Mouse (Mus musculus) skeletal muscle tissue, adult 2 months (tissue): ENCODE data around the gene Methig1.
"Not testable (repeated sequence)": the region's sequence is repeated elsewhere in the genome, so short reads cannot be mapped to it uniquely, and the experiment has no call there.

Experiments
- DNase-seq: peaks from one replicate; pipeline ENCODE4 v3.0.0-alpha.2; 2012; ENCODE audit warnings: low read depth, low spot score

Gene Methig1

DNA sequence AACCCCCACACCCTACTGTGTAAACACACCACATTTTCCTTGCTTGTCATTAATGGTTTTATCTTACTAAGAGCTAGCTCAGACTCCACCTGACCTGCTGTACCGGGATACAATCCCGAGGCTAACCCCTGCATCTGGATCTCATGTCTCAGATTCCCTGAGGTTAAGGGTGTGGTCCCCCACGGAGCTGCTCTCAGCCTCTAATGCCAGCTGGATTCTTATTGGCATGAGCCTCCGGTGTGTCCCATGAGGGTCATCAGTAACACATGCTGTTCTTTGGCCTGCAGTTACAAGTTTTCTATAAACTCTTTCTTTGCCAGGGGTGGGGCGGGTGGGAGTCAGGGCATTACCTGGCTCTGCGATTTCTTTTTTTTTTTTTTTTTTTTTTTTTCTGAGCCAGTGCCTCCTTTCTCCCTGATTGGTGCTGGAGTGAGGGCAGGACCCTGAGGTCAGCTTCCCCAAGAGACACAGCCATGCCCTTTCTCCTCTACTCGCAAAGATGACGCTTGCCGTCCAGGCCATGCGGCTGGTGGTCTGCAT lies at the start of gene Methig1, which contains the start of gene Mettl7a2:
TSS of gene Methig1 (plus strand) at position 439 of the 540 bp plus-strand sequence.
TSS of gene Mettl7a2 (plus strand) at position 490 of the 540 bp plus-strand sequence.
- DNase-seq, result no peak

DNA sequence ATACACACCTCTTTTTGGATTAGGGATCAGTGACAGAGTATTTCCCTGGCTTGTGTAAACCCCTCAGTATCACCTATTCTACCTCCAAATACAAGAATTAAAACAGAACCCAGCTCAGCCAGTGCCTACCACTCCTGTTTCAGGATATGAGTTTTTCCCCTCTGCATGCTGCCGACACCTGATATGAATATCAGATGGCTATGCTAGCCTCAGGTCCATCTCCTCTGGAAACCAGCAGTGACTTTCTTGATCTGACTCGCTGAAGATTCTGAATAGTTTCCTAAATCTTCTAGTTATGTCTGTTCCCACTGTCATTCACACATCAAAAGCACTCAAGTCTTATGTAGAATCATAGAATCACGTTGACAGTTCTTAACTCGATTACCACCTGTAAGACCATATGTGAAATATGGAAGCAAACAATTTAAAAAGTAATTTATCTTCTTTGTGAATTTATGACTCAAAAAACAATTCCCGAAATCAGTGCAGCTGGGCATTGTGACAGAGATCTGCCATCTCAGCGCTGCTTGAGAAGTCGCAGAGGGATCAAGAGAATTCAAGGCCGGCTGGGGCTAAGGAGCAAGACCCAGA lies 49.4 kb upstream of the Methig1 start:
- DNase-seq, result no peak

DNA sequence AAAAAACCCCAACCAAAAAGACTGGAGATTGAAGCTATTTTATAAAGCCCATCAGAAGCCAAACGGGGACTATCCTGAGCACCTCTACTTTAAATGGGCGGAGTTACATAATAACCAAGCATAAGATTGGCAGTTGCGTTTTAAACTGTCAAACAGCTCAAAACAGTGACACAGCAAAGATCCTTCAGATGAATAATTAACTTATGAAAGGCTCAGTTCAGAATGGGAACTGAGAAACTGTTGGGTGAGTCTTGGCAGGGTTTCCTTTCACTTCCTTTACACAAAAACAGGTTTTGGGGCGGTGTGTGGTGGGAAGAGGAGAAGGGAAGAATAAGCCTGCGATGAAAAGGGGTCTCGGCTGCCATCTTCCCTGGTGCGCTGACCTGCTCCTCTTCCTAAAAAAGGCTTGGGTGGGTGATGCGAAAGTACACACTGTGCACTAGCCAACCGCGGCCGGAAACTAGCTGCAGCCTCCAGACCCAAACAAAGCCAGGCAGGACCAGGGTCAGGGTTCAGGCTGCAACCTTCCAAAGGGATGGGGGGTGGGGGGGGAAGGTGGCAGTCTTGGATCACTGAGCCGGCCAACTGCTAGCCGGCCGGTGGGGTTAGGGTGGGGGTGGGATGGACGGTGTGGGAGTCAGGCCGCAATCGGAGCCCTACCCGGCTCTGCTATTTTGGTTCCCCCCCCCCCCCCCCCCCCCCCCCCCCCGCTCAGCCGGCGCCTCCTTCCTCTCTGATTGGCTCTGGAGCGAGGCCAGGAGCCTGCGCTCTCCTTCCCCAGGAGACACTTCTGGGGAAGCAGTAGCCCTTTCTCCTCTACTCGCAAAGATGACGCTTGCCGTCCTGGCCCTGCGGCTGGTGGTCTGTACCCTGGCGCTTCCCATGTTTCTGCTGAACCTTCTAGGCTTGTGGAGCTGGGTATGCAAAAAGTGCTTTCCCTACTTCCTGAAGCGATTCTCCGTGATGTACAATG lies 48.6 kb upstream of the Methig1 start, which contains the start of gene Mettl7a1:
TSS of gene Mettl7a1 (plus strand) at position 122 of the 973 bp plus-strand sequence.
- peak; percentile 94 for DNase-seq

DNA sequence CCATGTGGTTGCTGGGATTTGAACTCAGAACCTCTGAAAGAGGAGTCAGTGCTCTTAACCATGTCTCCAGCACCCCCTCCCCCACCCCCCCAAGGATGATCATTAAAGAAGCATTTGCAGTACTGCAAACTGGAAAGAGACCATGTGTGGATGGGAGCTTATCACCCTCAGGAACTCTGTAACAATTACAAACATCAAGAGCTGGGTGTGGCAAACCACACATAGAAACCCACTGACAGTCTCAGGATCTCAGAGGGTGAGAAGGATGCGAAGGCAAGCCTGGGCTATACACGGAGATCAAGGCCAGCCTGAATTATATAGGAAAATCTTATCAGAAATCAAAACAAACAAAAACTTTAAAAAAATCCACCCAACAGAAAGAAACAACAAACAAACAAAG lies 46.7 kb upstream of the Methig1 start:
- no peak for DNase-seq

DNA sequence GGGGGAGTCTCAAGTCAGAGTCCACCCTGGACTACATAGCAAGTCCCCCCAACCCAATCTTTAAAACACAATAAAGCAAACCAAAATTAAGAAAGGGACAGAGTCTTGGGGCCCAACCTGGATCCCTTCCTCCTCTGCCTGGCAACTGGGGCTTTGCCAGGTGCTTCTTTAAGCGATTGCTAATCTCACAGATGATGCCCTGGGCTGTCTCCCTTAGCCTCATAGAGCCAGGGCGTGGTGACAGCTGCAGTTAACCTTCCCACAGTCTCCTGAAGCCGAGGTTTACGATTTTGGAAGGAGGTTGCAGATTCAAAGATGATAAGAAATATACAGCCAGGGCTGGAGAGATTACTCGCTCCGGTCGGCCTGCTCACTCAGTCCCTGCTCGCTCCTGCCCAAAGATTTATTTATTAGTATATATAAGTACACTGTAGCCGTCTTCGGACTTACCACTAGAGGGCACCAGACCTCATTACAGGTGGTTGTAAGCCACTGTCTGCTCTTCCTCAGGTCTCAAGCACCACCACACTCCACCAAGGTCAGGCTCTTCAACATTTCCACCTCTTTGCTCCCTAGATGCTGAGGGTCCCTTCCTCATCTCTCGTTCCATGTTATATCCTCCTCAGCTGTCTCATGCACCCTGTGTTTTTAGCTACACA lies 45.4 kb upstream of the Methig1 start:
- DNase-seq, result peak; percentile 75

DNA sequence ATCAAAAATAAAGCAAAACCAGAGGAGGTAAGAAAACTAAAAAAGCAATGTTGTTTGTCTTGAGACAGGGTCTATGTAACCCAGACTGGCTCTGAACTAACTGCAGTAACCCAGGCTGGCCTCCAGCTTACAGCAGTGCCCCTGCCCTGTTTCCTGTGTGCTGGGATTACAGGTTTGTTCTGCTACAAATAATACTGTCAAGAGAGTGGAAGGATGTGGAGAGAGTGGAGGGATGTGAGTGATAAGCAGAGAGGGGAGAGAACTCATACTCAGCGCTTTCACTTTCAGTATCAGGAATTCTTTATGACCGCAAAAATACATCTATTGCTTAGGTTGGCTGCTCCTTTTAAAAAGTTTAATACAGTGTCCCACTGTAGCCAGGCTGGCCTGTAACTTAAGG lies 40.6 kb upstream of the Methig1 start:
- no peak for DNase-seq

GRCm38 (mm10) chr15:100314448-100315145 lies 38.4 kb upstream of the Methig1 start:
- no peak for DNase-seq

GRCm38 (mm10) chr15:100318014-100318671 lies 34.8 kb upstream of the Methig1 start:
- peak; percentile 41 for DNase-seq

GRCm38 (mm10) chr15:100319884-100320283 lies 33.1 kb upstream of the Methig1 start:
- DNase-seq, result no peak

DNA sequence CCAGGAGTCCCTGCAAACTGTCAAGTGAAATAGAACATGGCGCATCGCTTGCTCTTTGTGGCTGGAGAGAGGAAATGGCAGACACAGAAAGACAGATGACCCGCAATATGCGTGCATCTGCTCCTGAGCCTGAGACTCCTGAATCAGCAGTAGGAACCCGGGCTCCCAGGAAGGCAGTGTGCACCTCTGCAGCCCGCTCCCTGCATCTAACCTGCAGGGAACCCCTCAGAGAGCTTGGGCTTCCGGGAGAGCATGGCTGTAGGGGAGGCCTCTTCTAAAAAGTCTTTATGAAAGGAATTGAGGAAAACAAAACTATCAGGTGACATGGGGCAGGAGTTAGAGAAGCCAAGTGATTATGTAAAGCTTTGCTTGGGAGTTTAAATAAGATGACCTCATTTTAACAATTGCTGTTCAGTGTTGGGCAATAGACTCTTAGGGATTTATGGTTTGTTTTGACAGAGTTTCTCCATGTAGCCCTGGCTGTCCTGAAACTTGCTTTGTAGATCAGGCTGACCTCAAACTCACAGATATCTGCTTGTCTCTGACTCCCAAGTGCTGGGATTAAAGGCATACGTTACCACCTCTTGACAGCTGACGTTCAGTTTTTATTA lies 32.5 kb upstream of the Methig1 start:
- DNase-seq, result peak; percentile 51

GRCm38 (mm10) chr15:100321134-100321533 lies 31.8 kb upstream of the Methig1 start:
- DNase-seq, result peak; percentile 58

GRCm38 (mm10) chr15:100324021-100324591 lies 28.8 kb upstream of the Methig1 start:
- DNase-seq, result no peak

DNA sequence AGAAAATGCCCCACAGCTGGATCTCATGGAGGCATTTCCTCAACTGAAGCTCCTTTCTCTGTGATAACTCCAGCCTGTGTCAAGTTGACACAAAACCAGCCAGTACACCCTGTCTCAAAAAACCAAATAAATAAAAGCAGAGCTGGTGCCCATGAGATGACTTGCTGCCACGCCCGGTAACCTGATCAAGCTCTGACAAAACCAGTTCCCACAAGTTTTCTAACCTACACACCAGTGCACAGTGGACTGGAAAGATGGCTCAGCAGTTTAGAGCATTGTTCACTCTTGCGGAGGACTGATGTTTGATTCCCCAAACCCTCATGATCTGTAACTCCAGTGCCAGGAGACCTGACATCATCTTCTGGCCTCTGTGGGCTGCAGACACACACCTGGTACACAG lies 27.7 kb upstream of the Methig1 start:
- no peak for DNase-seq

- not testable (repeated sequence) for DNase-seq
Observed at GRCm38 (mm10) chr15:100328089-100328488, 24.9 kb upstream of the Methig1 start.

DNA sequence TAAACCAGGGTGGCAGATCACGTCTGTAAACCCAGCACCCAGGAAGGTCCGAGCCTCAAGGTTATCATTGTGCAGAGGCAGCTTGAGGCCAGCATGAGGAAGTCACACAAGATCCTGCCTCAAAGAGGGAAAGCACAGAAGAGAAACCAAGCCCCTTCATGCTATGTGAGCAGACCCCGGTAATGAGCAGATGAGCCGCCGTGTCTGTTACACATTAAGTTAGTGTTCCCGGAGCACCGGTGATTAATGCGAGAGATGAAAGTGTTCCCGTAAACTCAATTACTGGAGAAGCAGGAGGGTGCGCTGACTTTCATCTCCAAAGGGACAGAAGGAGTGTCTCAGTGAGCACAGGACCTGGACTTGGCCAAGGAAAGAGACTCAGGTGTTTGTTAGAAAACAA lies 23.6 kb upstream of the Methig1 start:
- DNase-seq, result not testable (repeated sequence)

DNA sequence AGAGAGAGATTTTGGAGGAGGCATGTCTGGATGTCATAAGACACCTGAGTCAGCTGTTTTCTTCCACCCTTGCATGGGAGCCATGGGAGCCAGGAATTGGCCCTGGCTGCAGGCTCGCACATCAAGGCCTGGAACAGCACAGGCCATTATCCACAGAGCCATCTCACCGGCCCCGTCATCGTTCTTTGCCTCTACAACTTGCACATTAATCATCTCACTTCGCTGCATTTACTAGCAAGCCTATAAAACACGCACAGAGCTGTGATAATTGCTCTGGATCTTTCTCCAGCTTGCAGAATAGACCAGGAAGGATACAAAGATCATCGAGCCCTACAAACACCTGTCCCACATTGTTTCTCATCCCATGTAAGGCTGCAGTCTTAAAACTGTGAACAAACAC lies 22.2 kb upstream of the Methig1 start:
- no peak for DNase-seq

GRCm38 (mm10) chr15:100332077-100332961 lies 20.6 kb upstream of the Methig1 start:
- not testable (repeated sequence) for DNase-seq

GRCm38 (mm10) chr15:100334629-100335028 lies 18.3 kb upstream of the Methig1 start, which contains the start of gene Mettl7a3:
TSS of gene Mettl7a3 (plus strand) at chr15:100334929.
- no peak for DNase-seq

- DNase-seq, result not testable (repeated sequence)
Observed at GRCm38 (mm10) chr15:100337328-100337727, 15.6 kb upstream of the Methig1 start.
